Mouse (Mus musculus): Measurements from ENCODE around the gene Magi2. TPM values are rescaled to one million over a fixed set of nuclear protein-coding genes. Genes with fewer than 3 reads are reported as not detected.
A peak's percentile ranks its signal among the peaks of the same experiment; 100 is the strongest.
"Not testable (repeated sequence)": the region's sequence is repeated elsewhere in the genome, so short reads cannot be mapped to it uniquely, and the experiment has no call there.

Gene Magi2
- polyA plus RNA-seq, 1 experiment from 2014 or later = 22.3 TPM

- H3K27me3 ChIP-seq = no peaks in the 10 kb centered on the region
- 92% methylated on average over 6 of the region's 6 CpGs for WGBS
- no peak for ATAC-seq (ENCODE audit: low FRiP score)
These were observed 79.8 kb downstream of the Magi2 start for GRCm38 (mm10) chr5:19306656-19307055.

GRCm38 (mm10) chr5:19309870-19310269 is 83.0 kb downstream of the Magi2 start:
- no peak for ATAC-seq (ENCODE audit: low FRiP score)
- Histone ChIP-seq H3K27me3 (no peaks in the 10 kb centered on the region), H3K9ac (no peak overlapping the region), H3K4me3 (replicated peaks) (no peak overlapping the region), H3K4me1 (no peaks in the 10 kb centered on the region), H3K36me3 (replicated peaks) (no peaks in the 10 kb centered on the region), H3K27ac (no peak overlapping the region), H3K4me2 (no peak overlapping the region), H3K9me3 (no peaks in the 10 kb centered on the region)
- WGBS = 78% methylated on average over 1 of the region's 1 CpGs

More at GRCm38 (mm10) chr5:19306656-19307055, 79.8 kb downstream of the Magi2 start:
- no peak overlapping the region for H3K27ac ChIP-seq
- H3K9ac ChIP-seq = no peak overlapping the region
- H3K4me1 ChIP-seq = no peaks in the 10 kb centered on the region
- H3K4me3 ChIP-seq (replicated peaks) = no peak overlapping the region
- no peaks in the 10 kb centered on the region for H3K36me3 ChIP-seq (replicated peaks)
- H3K9me3 ChIP-seq = no peaks in the 10 kb centered on the region
- no peak overlapping the region for H3K4me2 ChIP-seq

- no peak overlapping the region for H3K27ac ChIP-seq
- no peak for ATAC-seq (ENCODE audit: low FRiP score)
- H3K27me3 ChIP-seq = no peaks in the 10 kb centered on the region
- H3K9ac ChIP-seq = no peak overlapping the region
- H3K4me2 ChIP-seq = no peak overlapping the region
- 77% methylated on average over 6 of the region's 6 CpGs for WGBS
- H3K4me1 ChIP-seq = no peaks in the 10 kb centered on the region
- H3K9me3 ChIP-seq = no peaks in the 10 kb centered on the region
- no peak overlapping the region for H3K4me3 ChIP-seq (replicated peaks)
- H3K36me3 ChIP-seq (replicated peaks) = no peaks in the 10 kb centered on the region
These were observed 95.7 kb downstream of the Magi2 start for GRCm38 (mm10) chr5:19322532-19322931.

- Histone ChIP-seq H3K9ac (no peak overlapping the region), H3K4me2 (no peak overlapping the region), H3K27me3 (no peaks in the 10 kb centered on the region), H3K27ac (no peak overlapping the region), H3K36me3 (replicated peaks) (no peaks in the 10 kb centered on the region), H3K4me1 (no peaks in the 10 kb centered on the region), H3K9me3 (no peaks in the 10 kb centered on the region), H3K4me3 (replicated peaks) (no peak overlapping the region)
- WGBS = 66% methylated on average over 2 of the region's 2 CpGs
- ATAC-seq (ENCODE audit: low FRiP score) = no peak
These were observed 110.7 kb downstream of the Magi2 start for GRCm38 (mm10) chr5:19337561-19337960.

- ATAC-seq (ENCODE audit: low FRiP score) = no peak
- WGBS = 87% methylated on average over 1 of the region's 1 CpGs
- H3K36me3 ChIP-seq (replicated peaks) = no peaks in the 10 kb centered on the region
- no peaks in the 10 kb centered on the region for H3K9me3 ChIP-seq
- no peaks in the 10 kb centered on the region for H3K4me1 ChIP-seq
- no peak overlapping the region for H3K4me3 ChIP-seq (replicated peaks)
- no peaks in the 10 kb centered on the region for H3K27me3 ChIP-seq
- H3K4me2 ChIP-seq = no peak overlapping the region
- no peak overlapping the region for H3K27ac ChIP-seq
- no peak overlapping the region for H3K9ac ChIP-seq
These were observed 141.3 kb downstream of the Magi2 start for GRCm38 (mm10) chr5:19368175-19368574.

GRCm38 (mm10) chr5:19395876-19396275 is 169.0 kb downstream of the Magi2 start:
- 76% methylated on average over 3 of the region's 3 CpGs for WGBS
- Histone ChIP-seq H3K27me3 (no peaks in the 10 kb centered on the region), H3K36me3 (replicated peaks) (no peaks in the 10 kb centered on the region), H3K9ac (no peak overlapping the region), H3K4me3 (replicated peaks) (no peak overlapping the region), H3K27ac (no peak overlapping the region), H3K4me1 (no peaks in the 10 kb centered on the region), H3K4me2 (no peak overlapping the region), H3K9me3 (no peaks in the 10 kb centered on the region)
- no peak for ATAC-seq (ENCODE audit: low FRiP score)

- no peak for ATAC-seq (ENCODE audit: low FRiP score)
- H3K4me1 ChIP-seq = no peaks in the 10 kb centered on the region
- no peaks in the 10 kb centered on the region for H3K36me3 ChIP-seq (replicated peaks)
- no peak overlapping the region for H3K9ac ChIP-seq
- H3K4me2 ChIP-seq = no peak overlapping the region
- no peaks in the 10 kb centered on the region for H3K9me3 ChIP-seq
- no peaks in the 10 kb centered on the region for H3K27me3 ChIP-seq
- H3K4me3 ChIP-seq (replicated peaks) = no peak overlapping the region
- 93% methylated on average over 4 of the region's 4 CpGs for WGBS
- no peak overlapping the region for H3K27ac ChIP-seq
These were observed 173.5 kb downstream of the Magi2 start for GRCm38 (mm10) chr5:19400299-19400698.

GRCm38 (mm10) chr5:19400738-19401408 is 174.0 kb downstream of the Magi2 start:
- Histone ChIP-seq H3K9me3 (no peaks in the 10 kb centered on the region), H3K4me3 (replicated peaks) (no peak overlapping the region), H3K4me1 (no peaks in the 10 kb centered on the region), H3K27ac (no peak overlapping the region), H3K27me3 (no peaks in the 10 kb centered on the region), H3K9ac (no peak overlapping the region), H3K36me3 (replicated peaks) (no peaks in the 10 kb centered on the region), H3K4me2 (no peak overlapping the region)
- ATAC-seq (ENCODE audit: low FRiP score) = peak; percentile 65
- 48% methylated on average over 5 of the region's 5 CpGs for WGBS

- not testable (repeated sequence) for H3K9me3 ChIP-seq; H3K27ac ChIP-seq; H3K9ac ChIP-seq; H3K36me3 ChIP-seq (replicated peaks); H3K4me3 ChIP-seq (replicated peaks); H3K4me1 ChIP-seq; H3K27me3 ChIP-seq; ATAC-seq (ENCODE audit: low FRiP score); H3K4me2 ChIP-seq
- WGBS = 64% methylated on average over 1 of the region's 1 CpGs
These were observed 177.4 kb downstream of the Magi2 start for GRCm38 (mm10) chr5:19404268-19404667.

GRCm38 (mm10) chr5:19414556-19414955 is 187.7 kb downstream of the Magi2 start:
- no peaks in the 10 kb centered on the region for H3K27me3 ChIP-seq
- no peak overlapping the region for H3K4me2 ChIP-seq
- ATAC-seq (ENCODE audit: low FRiP score) = no peak
- WGBS = 47% methylated on average over 4 of the region's 4 CpGs
- no peak overlapping the region for H3K4me3 ChIP-seq (replicated peaks)
- no peak overlapping the region for H3K9ac ChIP-seq
- H3K27ac ChIP-seq = no peak overlapping the region
- no peaks in the 10 kb centered on the region for H3K4me1 ChIP-seq
- H3K9me3 ChIP-seq = no peaks in the 10 kb centered on the region
- no peaks in the 10 kb centered on the region for H3K36me3 ChIP-seq (replicated peaks)

- Histone ChIP-seq H3K4me1 (no peaks in the 10 kb centered on the region), H3K4me2 (no peak overlapping the region), H3K27ac (no peak overlapping the region), H3K9ac (no peak overlapping the region), H3K9me3 (no peaks in the 10 kb centered on the region), H3K36me3 (replicated peaks) (no peaks in the 10 kb centered on the region), H3K4me3 (replicated peaks) (no peak overlapping the region), H3K27me3 (no peaks in the 10 kb centered on the region)
- ATAC-seq (ENCODE audit: low FRiP score) = peak; percentile 75; the same call in 1 of the 2 replicates
- WGBS = 39% methylated on average over 2 of the region's 2 CpGs
These were observed 202.5 kb downstream of the Magi2 start for GRCm38 (mm10) chr5:19429290-19429689.

GRCm38 (mm10) chr5:19462541-19462940 is 235.7 kb downstream of the Magi2 start:
- H3K36me3 ChIP-seq (replicated peaks) = no peaks in the 10 kb centered on the region
- no peaks in the 10 kb centered on the region for H3K4me1 ChIP-seq
- ATAC-seq (ENCODE audit: low FRiP score) = no peak
- H3K9ac ChIP-seq = no peak overlapping the region
- H3K4me3 ChIP-seq (replicated peaks) = no peak overlapping the region
- H3K9me3 ChIP-seq = no peaks in the 10 kb centered on the region
- H3K27me3 ChIP-seq = no peaks in the 10 kb centered on the region
- no peak overlapping the region for H3K27ac ChIP-seq
- H3K4me2 ChIP-seq = no peak overlapping the region

GRCm38 (mm10) chr5:19465383-19465782 is 238.5 kb downstream of the Magi2 start:
- Histone ChIP-seq H3K4me2 (no peak overlapping the region), H3K27me3 (no peaks in the 10 kb centered on the region), H3K36me3 (replicated peaks) (no peaks in the 10 kb centered on the region), H3K4me3 (replicated peaks) (no peak overlapping the region), H3K4me1 (no peaks in the 10 kb centered on the region), H3K9me3 (no peaks in the 10 kb centered on the region), H3K27ac (no peak overlapping the region), H3K9ac (no peak overlapping the region)
- ATAC-seq (ENCODE audit: low FRiP score) = no peak
- WGBS = 68% methylated on average over 2 of the region's 2 CpGs
